Mouse (Mus musculus): Measurements from ENCODE around the gene Synpo2.

Synpo2 gene

DNA sequence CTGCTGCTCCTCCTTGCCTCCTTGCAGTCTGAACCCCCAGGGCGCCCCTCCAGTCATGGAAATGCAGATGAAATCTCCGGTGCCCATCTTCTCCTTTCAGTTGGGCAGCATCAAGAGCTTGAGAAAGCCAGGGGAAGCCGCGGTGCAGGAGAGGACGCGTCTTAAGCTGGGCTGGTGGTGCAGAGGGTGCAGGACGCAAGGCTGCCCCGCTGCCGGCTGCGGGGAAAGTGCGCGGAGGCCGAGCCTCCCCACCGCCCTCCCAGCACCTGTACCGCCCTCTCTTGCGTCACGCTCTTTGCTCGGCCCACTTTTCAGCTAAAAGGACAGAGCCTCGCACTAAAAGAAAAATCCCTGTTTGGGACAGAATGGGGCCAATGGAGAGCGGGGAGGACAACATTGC is at the start of gene Synpo2:
Gene Synpo2, minus strand, starts transcription at position 229 of the 400 bp plus-strand sequence.
- no peak for DNase-seq (ENCODE audit: low read depth)

DNA sequence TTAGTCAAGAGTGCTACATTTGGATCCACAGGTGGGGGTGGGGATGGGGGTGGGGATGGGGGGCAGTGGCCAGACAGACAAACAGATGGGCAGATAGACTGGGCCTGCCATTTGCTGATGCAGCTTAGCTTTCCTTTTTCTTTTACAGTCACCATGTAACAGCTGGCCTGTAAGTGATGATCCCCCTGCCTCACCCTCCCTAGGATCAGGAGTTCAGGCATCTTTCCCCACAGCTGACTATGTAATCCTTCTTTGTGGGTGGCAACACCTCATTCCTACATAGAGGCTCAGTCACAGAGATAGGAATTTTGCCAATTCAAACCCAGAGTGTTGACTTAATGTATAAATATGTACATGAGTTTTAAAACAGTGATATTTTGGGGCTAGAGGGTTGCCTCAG is 49.7 kb upstream of the Synpo2 start:
- no peak for DNase-seq (ENCODE audit: low read depth)

GRCm38 (mm10) chr3:123284284-123284683 is 48.3 kb upstream of the Synpo2 start:
- DNase-seq (ENCODE audit: low read depth), result no peak

DNA sequence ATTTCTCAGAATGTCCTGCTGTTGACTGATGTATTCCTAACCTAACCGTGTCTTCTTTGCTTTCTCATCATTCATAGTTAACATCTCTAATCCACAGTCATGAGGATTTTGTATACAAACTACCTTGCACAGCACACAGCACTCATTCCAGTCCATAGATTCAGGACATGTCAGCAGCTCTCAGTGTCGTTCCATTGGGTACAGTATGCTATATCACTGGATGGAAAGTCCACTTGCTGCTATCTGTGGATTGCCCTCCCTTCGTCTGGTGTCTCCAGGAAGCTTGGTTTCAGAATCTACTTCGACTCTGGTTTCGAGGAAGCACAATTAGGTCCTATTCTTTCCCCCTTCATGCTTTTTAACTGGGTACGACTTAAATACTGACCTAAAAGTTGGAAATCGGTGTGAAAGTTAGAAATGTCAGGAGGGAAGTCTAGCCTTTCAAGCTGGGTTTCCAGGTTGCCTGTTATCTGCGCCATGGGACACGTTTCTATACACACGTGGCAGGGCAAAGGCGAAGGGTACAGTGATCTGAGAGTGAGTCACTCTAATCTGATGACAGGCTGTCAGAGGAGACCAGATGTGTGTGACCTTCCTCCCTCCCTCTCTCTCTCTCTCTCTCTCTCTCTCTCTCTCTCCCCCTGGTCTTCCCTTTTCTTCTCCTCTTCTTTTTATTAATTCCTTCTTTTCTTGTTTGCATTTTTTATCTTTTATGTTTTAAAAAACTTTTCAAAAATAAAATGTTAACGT is 47.1 kb upstream of the Synpo2 start:
- DNase-seq (ENCODE audit: low read depth), result no peak

GRCm38 (mm10) chr3:123267741-123268201 is 31.8 kb upstream of the Synpo2 start:
- peak; percentile 62 for DNase-seq (ENCODE audit: low read depth)

GRCm38 (mm10) chr3:123266753-123267651 is 31.1 kb upstream of the Synpo2 start, which contains the start of gene Sec24d:
TSS of gene Sec24d (plus strand) at chr3:123267455.
- peak; percentile 92 for DNase-seq (ENCODE audit: low read depth)

GRCm38 (mm10) chr3:123264706-123265105 is 28.8 kb upstream of the Synpo2 start:
- DNase-seq (ENCODE audit: low read depth), result no peak

- DNase-seq (ENCODE audit: low read depth), result no peak
Observed at GRCm38 (mm10) chr3:123258709-123259108, 22.8 kb upstream of the Synpo2 start.

DNA sequence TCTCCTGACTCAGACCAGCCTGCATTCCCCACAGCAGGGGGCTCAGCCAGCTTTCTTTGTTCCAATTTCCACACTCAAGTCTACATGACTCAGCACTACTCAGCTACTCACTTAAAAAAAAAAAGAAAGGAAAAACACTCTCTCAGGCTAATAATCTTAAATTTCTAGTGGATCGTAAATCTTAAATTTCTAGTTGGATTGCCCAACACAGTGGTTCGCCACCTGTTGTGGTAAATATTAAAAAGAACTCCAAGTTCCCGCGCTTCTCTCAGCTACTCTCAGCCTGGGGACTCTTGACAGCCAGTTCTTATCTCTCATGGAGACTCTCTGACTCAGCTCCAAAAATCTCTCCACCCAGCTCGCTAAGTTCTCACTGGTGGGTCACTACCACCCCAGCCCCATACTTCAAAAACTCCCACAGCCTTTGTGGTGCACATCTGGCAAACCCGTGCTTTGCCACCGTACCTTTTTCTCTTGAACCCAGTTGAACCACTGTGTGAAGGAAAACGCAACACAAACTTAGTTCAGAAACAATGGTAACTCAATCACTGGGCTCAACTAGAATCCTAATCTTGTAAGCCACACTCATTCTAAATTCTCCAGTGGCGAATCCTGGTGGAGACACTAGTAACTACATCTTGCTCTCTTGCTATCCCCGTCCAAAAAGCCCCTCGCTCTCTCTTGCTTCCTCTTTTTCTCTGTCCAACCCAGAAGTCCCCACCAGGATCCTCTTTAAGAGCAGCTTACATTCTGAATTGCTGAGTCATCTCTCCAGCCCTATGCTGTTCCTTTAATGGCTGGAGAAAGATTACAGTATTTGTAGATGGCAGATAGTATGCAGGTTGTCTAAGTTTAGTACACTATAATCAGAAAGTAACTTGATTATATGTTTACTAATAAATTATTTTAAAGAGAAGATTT is 20.5 kb upstream of the Synpo2 start:
- DNase-seq (ENCODE audit: low read depth), result no peak

GRCm38 (mm10) chr3:123245646-123246045 is 9.7 kb upstream of the Synpo2 start:
- DNase-seq (ENCODE audit: low read depth), result no peak

- no peak for DNase-seq (ENCODE audit: low read depth)
Observed at GRCm38 (mm10) chr3:123244376-123244775, 8.4 kb upstream of the Synpo2 start.

DNA sequence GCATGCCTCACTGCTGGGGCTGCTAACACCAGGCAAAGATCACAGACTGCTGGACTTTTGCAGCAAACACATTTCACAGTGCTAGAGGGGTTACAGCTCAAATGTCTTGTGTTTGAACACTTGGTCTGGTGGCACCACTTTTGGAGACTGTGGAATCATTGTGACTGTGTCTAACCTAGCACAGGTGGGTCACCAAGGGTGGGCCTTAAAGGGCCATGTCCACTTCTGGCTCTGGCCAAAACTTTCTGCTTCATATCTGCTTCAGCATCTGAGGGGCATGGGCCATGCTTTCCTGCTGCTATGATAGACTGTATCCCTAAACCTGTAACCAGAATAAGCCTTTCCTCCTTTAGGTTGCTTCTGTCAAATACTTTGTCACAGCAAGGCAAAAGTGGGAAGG is 1.5 kb upstream of the Synpo2 start:
- no peak for DNase-seq (ENCODE audit: low read depth)

DNA sequence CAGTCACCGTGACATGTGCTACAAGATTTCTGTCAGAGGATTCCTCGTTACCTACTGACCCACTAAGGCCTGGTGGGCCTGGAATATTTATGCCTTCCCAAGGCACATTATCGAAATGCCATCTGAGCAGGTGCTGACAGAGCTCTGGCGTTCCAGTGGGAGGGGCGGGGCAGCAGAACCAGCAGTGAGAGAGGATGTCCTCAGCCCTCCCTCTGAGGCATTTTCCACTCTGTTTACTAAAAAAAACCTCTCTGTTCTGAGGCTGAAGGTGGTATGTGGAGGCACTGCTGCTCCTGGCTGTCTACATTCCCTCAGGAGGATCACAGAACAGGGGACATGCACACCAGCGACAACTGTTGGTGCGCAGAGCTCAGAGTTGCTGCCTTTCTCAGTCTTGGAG is 1.1 kb upstream of the Synpo2 start:
- DNase-seq (ENCODE audit: low read depth), result no peak

DNA sequence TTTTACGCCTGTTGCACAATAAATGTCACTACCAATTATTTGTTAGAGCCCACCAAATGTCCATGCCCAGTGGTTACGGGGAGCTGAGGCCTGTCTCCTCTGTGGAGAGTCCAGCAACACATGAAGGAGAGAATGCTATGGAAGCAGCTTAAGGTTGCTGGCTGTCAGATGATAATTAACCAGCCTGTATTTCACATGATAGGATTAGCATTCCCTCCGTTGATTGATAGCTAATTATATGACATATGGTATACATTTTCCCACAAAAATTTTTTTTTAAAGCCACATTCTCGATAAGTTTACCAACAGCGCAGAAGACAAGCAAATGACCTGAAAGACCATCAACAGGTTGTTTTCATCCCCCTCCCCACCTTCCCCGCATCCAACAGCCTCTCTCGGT is 454 bp downstream of the Synpo2 start:
- no peak for DNase-seq (ENCODE audit: low read depth)

DNA sequence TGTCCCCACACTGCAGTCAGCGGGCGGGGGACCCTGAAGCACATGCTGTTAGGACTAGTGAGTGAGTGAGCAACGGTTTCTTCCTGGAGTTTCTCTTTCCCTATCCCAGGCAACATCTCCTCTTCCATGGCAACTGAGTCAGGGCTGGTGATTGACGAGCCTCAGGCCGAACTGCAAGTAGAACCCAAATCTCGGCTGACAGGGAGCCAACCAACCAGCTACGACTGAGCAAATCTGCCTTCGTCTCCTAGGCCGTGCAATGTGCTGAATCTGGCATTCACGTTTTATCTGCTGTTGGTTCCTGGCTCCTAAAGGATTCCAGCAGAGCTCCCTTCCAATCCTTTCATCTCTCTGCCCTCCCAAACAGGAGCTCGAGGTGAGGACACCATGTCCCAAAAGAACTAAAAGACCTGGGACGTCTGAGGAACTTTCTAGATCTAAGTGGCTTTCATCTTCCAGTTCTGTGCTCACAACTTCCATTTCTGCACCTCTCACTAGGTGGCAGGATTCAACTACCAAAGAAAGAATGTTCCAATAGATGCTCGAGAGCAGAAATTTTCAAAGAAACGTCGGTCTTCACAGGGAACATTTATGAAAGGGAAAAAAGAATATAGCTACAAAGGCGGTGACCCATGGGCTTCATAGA is 1.6 kb downstream of the Synpo2 start:
- peak; percentile 54 for DNase-seq (ENCODE audit: low read depth)

GRCm38 (mm10) chr3:123231639-123232038 is 4.3 kb downstream of the Synpo2 start:
- DNase-seq (ENCODE audit: low read depth), result no peak

GRCm38 (mm10) chr3:123227276-123227675 is 8.7 kb downstream of the Synpo2 start:
- DNase-seq (ENCODE audit: low read depth), result no peak

DNA sequence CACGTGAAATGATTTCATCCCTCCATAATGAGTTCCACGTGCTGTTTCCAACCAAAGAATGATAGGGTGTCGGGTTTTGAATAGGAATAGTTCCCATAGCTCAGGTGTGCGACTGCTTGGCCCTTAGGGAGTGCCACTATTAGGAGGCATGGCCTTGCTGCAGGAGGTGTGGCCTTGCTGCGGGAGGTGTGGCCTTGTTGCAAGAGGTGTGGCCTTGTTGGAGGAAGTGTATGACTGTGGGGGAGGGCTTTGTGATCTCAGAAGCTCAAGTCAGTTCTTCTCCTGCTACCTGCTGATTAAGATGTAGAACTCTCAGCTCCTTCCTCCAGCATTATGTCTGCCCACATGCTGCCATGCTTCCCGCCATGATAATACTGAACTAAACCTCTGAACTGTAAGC is 17.3 kb downstream of the Synpo2 start:
- DNase-seq (ENCODE audit: low read depth), result no peak

GRCm38 (mm10) chr3:123208891-123209290 is 27.1 kb downstream of the Synpo2 start:
- no peak for DNase-seq (ENCODE audit: low read depth)

DNA sequence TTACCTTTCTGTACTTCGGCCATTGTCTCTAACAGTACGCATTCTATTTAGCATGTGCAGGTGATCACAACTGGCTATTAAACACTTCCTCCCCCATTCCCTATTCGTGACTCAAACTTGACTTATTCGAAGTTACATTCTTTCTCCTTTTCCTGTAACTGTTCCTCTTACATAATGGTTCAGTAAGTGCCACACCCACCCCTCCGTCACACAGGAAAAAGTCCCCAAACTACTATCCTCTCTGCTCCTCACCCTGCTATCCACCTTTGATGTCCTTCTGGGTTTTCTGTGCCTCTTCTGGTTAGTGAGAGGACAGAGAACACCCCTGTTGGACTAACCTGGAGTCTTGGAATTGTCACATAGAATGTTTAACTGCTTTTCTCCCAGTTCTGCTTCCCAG is 28.6 kb downstream of the Synpo2 start:
- DNase-seq (ENCODE audit: low read depth), result no peak

- no peak for DNase-seq (ENCODE audit: low read depth)
Observed at GRCm38 (mm10) chr3:123205485-123205884, 30.5 kb downstream of the Synpo2 start.

Data from naive thymus-derived CD4-positive, alpha-beta T cell, adult 2 months (primary cell).